Mouse (Mus musculus): Measurements from ENCODE around the gene Cdh12.
"Not testable (repeated sequence)": the region's sequence is repeated elsewhere in the genome, so short reads cannot be mapped to it uniquely, and the experiment has no call there.

Gene Cdh12

GRCm38 (mm10) chr15:20448861-20449663 is at the start of gene Cdh12:
Gene Cdh12, plus strand, starts transcription at chr15:20449265.
- DNase-seq (ENCODE audit: low read depth): no peak

DNA sequence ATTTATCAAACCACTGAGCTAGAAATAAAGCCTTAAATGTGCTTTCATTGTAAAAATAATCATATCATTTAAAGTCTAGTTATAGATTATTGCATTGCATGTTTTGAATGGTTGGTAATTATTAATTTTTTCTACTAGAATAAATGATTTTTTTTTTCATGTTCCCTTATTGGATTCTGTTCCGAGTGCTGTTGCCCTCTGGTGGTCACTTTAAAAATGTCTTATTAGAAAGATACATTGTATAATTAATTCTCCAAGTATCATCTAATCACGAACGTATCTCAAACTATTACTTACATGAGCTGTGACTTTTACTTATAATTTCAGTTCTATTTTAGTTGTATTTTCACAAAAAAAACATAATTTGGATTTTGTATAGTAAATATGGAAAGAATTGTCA is 45.5 kb upstream of the Cdh12 start:
- no peak for DNase-seq (ENCODE audit: low read depth)

DNA sequence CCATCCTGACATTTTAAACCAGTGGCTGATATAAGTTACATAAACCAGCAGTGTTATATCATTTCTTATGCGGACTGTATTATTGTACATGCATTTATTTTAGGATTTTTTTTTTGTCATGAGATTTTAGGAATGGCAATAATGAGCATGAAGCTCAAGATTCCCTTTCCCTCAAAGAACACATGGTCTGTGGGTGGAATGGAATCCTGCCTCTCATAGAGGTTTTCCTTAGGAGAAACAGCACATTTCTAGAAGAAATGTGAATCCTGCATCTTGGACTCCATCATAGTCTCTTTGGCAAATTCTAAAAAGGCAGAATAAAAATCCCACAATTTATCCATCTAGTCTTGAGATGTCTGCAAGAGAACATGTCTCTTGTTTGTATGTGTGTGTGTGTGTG is 35.7 kb upstream of the Cdh12 start:
- no peak for DNase-seq (ENCODE audit: low read depth)

DNA sequence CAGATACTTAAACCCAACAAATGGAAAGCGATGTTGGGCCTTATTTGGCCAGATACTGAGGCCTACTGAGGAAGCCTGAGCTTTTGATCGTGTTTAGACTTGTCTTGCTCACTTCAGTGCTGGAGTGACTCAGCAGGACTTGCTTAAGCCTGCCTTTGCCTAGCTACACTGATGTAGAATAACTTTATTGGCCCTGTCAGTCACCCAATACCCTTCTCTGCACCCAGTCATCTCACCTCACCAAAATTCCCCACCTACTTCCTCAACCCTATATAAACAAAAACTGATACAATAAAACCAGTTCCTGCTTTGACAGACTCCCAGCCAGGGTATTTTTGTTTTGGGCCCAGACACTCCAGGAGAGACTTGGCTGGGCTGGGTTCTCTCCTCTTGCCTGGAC is 12.7 kb upstream of the Cdh12 start:
- DNase-seq (ENCODE audit: low read depth): no peak

DNA sequence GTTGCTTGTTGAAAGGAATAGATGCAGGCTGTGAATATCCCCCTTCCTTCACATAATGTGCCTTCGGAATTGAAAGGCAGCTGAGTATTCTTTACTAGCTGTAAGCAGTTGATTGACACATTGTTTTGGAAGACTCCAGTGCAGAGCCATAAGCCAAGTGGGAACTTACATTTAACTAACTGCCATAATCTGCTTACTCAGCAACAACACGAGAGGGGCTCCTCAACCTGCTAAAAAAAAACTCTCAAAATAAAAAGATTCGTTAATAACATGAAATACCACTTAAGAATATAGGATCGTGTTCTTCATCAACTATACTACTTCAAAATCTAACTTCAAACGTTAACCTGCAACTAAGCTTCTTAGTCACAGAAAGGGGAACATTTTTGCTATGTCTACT is 1.5 kb downstream of the Cdh12 start:
- DNase-seq (ENCODE audit: low read depth): no peak

DNA sequence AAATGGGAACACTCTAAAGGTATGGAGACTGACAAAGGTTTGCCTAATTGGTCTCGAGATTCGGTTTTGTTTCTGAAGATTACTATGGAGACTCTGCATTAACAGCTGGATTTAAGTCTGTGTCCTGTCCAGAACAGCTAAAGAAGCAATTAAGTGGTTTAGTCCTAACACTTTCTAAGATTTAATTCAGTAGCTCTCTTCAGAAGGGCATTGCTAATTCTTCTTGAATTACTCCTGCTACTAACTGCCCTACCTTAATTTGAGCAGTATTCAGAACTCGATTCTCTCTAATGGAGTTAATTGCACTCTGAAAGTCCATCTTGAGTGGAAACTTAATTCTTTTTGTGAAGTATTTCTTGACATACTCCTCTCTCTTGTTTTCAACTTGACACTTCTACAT is 9.4 kb downstream of the Cdh12 start:
- no peak for DNase-seq (ENCODE audit: low read depth)

- DNase-seq (ENCODE audit: low read depth): no peak
These were observed 13.4 kb downstream of the Cdh12 start for GRCm38 (mm10) chr15:20462500-20462899.

DNA sequence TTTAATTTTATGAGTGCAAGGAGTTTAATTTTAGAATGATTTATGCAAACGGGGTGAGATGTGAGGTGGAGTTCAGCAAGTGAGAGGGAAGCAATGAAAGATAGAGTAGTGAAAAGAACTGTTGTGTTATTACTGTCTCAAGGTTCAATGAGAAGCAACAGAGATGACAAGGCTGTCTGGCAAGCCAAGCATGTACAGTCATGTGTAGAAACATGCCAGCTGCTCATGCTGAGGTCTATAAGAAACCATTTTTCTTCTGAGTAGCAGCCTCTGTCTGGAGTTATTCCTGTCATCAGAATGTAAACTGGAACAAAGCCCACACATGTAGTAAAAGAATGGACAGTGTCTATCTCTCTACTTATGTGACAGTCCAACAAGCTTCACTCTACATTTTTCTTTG is 14.5 kb downstream of the Cdh12 start:
- no peak for DNase-seq (ENCODE audit: low read depth)

DNA sequence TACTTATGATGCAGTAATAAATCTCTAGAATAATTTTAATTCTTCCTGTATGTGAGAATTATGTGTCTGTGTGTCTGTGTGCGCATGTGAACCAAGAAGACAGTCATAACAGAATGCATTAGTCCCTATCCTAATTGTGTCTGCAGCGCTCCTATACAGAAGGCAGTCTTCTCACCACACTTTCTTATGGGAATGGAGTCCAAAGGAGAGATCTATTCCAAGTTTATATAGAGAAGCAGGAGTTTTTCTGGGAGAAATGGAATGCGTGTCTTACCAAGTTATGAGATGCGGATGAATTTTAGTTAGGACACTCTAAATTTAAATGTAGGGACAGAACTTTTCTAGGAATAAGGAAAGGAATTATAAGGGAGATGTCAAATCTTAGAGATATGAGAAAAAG is 101.9 kb downstream of the Cdh12 start:
- no peak for DNase-seq (ENCODE audit: low read depth)

DNA sequence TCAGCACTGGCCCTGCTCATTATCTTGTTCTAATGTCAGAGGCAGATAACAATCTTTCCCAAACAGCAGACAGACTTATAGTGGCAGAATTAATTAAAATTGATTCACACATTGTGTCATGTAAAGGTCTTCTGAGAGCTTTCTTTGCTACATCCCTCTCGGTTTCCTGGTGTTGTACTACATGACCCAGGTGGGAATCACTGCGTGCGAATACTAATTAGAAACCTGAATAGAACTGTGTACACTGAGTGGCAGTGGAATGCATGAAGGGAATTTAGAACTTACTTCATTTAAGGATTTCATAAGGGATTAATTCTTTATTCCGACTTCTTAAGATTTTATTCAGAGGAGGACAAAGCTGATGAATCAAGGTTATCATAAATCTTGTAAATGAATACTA is 121.9 kb downstream of the Cdh12 start:
- no peak for DNase-seq (ENCODE audit: low read depth)

DNA sequence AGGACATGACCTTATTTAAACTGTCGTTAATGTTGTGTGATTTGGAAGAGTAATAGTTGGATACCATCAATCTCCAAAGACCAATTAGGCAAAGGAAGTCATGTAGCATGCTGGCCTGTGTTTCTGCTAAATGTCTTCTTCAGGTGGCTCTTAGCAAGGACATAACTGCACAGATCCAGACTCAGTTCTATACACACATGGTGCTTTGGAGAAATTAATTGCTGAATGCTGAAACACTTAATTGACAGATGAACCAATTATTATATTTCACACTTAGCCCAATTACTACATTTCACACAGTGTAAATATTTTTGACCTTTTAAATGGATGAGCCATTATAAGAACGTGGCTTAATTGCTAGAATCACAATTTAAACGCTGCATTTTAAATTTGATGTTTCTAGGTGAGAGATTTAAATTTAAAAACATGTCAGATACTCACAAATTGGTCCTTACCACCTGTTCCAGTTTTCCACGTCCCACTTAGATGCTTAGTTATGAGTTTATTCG is 133.6 kb downstream of the Cdh12 start:
- DNase-seq (ENCODE audit: low read depth): no peak

- DNase-seq (ENCODE audit: low read depth): no peak
These were observed 142.5 kb downstream of the Cdh12 start for GRCm38 (mm10) chr15:20591599-20591998.

GRCm38 (mm10) chr15:20605751-20606150 is 156.7 kb downstream of the Cdh12 start:
- DNase-seq (ENCODE audit: low read depth): not testable (repeated sequence)

GRCm38 (mm10) chr15:20634593-20634992 is 185.5 kb downstream of the Cdh12 start:
- no peak for DNase-seq (ENCODE audit: low read depth)

- no peak for DNase-seq (ENCODE audit: low read depth)
These were observed 190.1 kb downstream of the Cdh12 start for GRCm38 (mm10) chr15:20639155-20639554.

- no peak for DNase-seq (ENCODE audit: low read depth)
These were observed 193.9 kb downstream of the Cdh12 start for GRCm38 (mm10) chr15:20642905-20643414.

DNA sequence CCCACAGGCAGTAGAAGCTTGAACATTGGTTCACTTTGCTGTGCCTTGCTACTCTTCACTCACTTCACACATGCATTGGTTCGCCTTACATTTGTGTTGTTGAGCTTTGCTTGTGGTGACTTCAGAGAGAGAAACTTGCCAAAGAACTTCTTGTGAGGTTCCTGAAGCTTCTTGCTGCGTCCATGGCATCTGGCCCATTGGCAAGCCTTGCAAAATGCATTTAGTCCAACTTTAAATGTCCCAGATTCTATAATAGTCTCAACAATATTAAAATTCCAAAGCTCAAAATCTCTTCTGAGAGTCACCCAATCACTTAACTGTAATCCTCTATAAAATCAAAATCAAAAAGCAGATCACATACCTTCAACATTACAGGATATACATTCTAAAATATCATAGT is 211.2 kb downstream of the Cdh12 start:
- no peak for DNase-seq (ENCODE audit: low read depth)

- DNase-seq (ENCODE audit: low read depth): no peak
These were observed 217.6 kb downstream of the Cdh12 start, which contains the start of gene Acot10 for GRCm38 (mm10) chr15:20666650-20667049. Gene Acot10, minus strand, starts transcription at chr15:20666750.

GRCm38 (mm10) chr15:20667350-20667749 is 218.3 kb downstream of the Cdh12 start:
- DNase-seq (ENCODE audit: low read depth): no peak

GRCm38 (mm10) chr15:20667989-20668388 is 218.9 kb downstream of the Cdh12 start:
- DNase-seq (ENCODE audit: low read depth): no peak

DNA sequence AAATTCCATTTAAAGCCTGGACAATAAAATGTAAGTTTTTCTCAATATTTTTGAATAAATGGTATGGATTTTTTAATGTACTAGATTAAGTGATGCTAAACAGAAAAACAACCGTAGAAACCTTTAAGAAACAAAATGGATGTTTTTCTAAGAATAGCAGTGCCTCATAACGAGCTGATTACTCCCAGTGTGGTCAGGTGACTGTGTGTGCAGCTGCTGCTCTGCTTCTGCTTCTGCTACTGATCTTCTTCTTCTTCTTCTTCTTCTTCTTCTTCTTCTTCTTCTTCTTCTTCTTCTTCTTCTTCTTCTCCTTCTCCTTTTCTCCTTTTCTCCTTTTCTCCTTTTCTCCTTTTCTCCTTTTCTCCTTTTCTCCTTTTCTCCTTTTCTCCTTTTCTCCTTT is 220.4 kb downstream of the Cdh12 start:
- not testable (repeated sequence) for DNase-seq (ENCODE audit: low read depth)

GRCm38 (mm10) chr15:20682719-20683118 is 233.7 kb downstream of the Cdh12 start:
- DNase-seq (ENCODE audit: low read depth): no peak

- no peak for DNase-seq (ENCODE audit: low read depth)
These were observed 235.1 kb downstream of the Cdh12 start for GRCm38 (mm10) chr15:20684200-20684599.

GRCm38 (mm10) chr15:20696229-20696628 is 247.2 kb downstream of the Cdh12 start:
- DNase-seq (ENCODE audit: low read depth): no peak

All from c-Kit-positive CD71-positive TER-119-negative erythroid progenitor cells, embryonic 14.5 days (primary cell).